Mouse (Mus musculus) thymus, postnatal 25 days (tissue): ENCODE data around the gene Myo7a.

Source experiments
- DNase-seq: peaks from one replicate; pipeline ENCODE4 v3.0.0; 2022

Gene Myo7a

DNA sequence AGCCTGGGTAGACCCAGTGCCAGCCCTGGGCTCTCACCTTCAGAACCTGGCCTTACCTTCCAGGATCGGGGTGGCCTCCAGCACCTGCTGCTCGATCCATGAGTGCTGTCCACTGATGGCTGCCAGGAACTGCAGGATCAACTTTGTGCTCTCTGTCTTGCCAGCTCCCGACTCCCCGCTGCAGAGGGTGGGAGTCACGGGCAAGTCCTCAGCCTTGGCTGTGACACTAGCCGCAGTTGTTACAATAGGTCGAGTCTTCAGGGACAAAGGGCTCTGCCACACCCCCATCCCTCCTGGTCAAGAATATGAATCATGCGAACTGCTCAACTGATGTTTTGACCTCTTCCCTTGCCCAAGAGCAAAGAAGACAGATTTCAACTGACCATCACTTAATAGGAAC lies 21.8 kb downstream of the Myo7a start:
- DNase-seq: no peak

DNA sequence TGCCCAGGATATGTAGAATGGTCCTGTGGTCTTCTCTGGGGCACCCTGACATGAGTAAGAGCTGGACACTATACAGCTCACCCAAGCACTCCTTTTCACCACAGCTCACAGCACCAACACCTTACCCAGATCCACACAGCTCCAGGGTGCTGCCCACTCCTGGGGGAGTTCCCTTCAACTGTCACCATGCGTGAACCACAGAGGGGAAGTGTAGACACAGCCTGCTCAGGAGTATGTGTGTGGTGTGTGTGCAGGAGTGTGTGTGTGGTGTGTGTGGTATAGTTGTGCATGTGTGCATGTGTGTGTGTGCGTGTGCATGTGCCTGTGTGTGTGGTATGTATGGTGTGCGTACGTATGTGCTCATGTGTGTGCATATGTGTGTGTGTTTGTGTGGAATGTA lies 23.5 kb downstream of the Myo7a start:
- no peak for DNase-seq

DNA sequence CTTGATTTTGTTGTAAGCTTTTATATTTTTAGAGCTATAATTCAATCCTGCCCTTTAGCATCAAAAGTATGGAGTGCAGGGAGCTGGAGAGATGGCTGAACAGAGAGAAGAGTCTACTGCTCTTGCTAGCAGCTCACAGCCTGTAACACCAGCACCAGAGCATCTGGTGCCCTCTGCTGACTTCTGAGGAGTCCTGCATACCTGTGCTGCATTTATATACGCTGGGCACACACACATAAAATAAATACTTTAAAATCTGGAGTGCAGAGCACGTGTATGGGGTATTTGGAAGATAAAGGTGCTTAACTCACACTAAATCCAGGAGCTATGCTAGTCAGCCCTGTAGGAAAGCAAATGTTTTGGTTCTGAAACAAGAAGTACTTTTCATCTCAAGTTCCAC lies 33.0 kb downstream of the Myo7a start:
- no peak for DNase-seq

DNA sequence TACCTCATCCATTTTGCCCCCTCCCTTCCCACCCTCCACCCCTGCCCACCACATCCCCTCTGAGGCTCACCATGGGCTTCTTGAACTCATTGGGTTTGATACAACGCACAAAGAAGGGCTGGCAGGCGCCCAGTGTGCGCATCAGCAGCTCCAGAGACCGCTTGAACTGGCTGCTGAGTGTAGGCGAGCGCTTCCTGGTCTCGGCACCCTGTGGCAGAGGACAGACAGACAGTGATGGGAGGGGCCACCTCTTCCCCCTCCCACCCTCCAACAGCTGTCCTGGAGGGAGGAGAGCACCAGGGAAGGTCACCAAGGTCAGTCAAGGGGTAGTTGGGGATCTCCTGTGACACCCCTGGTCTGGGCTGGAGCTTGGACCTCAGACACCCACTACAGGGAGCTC lies 34.0 kb downstream of the Myo7a start:
- DNase-seq: no peak

DNA sequence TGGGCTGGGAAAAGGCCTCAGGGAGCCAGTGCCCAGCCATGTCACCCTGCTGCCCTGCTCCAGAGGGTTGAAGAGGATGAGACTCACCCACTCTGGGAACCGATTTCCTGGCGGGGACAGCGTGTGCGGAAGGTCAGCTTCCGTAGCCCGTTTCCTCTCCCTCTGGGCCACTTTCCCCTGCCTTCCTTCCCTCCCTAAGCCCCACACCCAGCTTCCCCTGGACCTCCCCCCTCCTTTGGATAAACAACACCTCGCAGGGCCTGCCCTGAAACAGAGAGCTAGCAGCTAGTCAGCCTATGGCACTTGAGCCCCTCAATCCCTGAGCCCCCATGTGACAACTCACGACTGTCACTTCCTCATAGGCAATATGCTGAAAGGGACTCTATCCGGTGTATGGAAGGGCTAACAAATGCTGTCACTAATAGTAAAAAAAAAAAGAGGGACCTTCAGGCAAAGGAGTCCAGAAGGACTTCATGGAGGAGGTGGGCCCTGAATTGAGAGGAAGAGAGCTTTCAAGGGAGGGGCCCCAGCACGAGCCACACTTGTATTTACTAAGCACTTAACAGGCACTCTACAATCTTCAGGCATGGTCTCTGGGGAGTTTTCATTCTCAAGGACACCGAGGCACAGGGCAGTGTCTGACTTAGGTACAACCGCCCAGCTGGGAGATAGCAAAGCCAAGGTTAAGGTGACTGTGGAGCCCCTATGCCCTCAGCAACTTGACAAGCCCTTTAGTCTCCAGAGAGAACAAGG lies 34.6 kb downstream of the Myo7a start:
- no peak for DNase-seq

DNA sequence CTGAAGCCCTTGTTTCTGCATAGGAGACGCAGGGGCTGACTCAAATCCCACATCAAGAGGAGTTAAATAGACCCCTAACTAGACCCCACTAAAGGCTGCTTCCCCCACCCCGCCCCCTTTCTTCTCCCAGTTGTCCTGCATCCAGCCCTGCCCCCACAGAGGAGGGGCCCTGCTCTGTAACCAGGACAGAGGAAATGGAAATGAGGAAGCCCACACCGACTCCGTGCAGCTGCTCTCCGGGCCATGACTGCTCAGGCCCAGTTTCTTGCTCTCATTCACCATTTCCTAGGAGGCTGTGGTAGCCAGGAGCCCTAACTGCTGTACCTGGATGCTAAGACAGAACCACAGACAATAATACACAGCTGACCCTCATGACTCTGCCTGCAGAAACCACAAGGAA lies 36.9 kb downstream of the Myo7a start:
- DNase-seq: no peak

DNA sequence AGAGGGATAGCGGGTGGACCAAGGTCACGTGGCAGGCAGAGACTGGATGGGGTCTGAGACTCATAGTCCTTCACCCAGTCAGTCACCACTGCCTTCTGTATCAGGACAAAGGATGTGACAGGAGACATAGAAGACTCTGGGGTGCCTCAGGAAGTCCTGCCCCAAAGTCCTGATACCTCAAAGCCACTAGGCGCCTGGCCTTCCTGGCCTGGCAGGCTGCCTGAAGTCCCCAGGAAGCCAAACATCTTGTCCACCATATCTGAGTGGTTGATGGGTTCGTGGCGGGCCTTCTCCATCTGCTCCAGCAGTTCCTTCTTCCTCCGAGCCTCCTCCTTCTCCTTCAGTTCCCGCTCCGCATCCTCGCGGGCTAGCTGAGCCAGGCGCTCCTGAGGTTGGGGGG lies 41.9 kb downstream of the Myo7a start:
- no peak for DNase-seq

DNA sequence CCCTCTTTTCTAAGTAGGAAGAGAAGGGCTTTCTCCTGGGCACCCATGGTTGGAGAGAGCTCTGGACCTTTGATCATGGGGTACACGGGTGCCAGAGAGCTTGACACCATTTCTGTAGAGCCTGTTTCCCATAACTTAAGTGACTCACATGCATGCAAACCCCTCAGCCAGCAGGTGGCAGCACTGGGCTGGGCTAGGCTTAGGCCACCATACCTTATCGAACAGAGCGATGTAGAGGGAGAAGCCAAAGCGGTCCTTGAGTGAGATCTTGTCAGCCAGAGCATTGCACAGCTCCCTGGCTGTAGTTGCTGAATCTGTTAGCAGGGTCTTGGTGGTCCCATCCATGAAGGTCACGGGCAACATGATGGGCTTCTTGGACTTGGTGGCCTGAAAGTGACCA lies 47.7 kb downstream of the Myo7a start:
- peak; percentile 84 for DNase-seq

DNA sequence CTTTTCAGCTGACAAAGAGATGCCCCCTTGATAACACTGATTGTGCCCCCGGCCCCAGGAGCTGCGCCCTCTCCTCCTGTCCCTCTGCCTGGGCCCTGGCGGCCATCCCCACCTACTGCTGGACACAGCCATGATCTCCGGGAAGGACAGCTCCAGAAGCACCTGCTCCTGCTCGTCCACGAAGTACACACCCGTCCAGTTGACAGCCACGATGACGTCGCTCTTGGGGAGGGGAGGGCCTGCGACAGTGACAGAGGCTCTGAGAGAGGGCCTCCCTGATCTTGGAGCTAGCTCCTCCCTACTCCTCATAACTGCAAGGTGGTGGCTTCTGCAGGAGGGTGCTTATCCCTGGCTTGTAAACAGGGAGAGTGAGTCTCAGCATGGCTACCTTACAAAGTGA lies 53.1 kb downstream of the Myo7a start:
- no peak for DNase-seq

DNA sequence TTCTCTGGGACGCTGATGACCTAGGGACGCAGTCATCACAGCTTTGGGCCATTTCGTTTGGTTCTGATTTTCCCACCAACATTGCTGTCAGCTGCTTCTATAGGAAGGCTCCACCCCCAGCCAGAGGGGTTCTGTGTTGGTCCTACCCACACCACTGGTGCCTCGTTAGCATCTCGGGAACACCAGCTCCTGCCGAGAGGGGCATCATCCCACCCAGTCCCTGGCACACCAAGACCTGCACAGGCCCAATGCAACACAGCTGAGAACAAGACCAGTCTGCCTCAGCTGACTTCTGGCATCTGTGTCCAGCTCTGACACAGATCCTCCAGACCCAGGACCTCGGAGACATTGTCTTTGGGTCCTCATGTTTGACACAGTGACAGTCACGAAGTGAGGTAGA lies 64.4 kb downstream of the Myo7a start:
- no peak for DNase-seq

DNA sequence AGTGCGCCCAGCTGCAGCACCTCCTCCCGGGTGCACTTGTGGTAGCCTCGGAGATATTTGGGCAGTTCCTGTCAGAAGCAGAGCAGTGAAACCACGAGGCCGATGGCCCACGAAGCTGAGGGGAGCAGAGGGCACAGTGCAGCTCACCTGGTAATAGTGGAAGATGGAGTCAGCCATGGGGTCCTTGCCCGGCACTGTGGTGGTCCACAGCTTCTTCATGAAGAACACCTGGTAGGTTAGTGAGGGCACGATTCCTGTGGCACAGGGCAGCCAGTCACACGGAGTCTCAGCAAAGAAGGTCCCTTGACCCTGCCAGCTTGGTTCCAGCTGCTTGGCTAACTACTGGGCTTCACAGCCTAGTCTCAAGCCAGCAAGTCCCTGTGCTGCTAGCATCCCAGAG lies 64.9 kb downstream of the Myo7a start:
- DNase-seq: no peak

DNA sequence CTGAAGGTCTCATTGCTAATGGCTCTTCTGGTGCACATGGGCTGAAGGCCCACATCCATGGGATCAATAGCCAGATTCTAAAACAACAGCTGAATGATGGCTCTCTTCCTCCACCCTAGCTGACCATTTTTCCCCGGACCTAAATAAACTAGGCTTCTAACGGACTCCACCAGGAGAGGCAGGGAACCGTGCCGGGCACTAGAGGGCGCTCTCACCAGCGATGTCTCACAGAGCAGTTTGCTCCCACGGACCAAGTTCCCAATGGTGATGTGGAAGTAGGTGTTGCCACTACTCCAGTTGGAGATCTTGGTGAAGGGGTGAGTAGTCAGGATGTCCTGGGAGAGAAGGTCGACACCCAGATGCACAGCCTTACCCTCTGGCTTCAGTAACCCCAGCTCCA lies 67.3 kb downstream of the Myo7a start:
- DNase-seq: peak; percentile 51

DNA sequence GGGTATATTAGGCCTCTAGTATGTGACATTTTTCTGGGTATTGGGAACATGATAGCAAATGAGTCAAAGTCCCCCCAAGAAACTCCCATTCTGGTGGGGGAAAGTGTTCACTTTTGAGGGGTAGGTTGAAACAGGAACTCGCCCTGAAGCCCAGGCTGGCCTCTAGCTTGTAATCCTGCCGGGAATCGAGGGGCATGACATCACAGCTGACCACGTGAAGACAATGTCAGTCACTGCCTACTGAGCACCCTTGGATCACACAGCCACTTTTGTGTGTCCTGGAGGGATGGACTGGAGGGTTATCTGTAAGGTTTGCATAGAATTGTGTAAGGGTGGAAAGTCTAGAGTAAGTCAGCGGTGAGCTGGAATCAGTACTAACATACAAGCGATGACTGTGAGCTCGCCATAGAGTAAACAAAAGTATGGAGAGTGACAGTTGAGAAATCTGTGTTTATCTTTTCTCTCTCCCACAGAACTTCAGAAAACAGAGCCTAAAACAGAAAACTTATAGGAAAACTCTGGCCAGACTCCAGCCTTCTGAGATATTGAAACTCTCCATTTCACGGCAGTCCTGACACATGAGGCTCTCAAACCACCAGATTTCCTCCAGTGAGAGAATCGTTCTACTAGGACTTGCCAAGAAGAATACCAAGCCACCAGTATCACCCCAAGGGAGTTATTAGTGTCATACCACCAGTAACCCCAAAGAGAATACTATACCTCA lies 71.1 kb downstream of the Myo7a start:
- DNase-seq: no peak

DNA sequence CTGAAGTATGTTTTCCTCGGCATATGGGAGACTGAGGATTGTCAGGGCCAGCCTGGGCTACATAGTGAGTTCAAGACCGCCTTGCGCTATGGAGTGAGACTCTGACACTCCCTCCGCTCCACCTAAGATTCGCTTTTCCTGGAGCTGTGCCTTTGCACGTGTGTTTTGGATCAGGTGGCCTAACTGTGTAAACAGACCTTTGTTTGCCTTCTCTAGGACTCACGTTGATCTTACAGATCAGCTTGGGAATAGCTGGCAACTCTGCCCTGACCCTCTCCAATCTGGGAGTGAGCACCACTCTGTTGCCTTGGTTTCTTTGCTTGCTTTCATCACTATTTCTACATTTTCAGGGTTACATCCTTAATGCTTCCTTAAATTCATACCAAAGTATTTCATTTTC lies 116.7 kb downstream of the Myo7a start:
- DNase-seq: no peak
